Mouse (Mus musculus) heart, embryonic 11.5 days (tissue): Measurements from ENCODE around the gene Top3b. TPM values are rescaled to one million over a fixed set of nuclear protein-coding genes. Genes with fewer than 3 reads are reported as not detected.

ENCODE experiments used
- ATAC-seq: fragments of 200-750 bp; cut with Nextera tagmentation; replicated peaks from 2 replicates; pipeline ENCODE4 v1.8.0; 2017; ENCODE audit warnings: moderate library complexity; ENCODE audit not compliant: insufficient number of reproducible peaks, low FRiP score, low TSS enrichment
- H3K27ac ChIP-seq: fragments of 300-500 bp; sonication (generic); 2 replicates; pipeline ENCODE4 v1.5.1; 2014; ENCODE audit warnings: mild to moderate bottlenecking, low read depth, low read length
- H3K27me3 ChIP-seq: fragments of 300-500 bp; sonication (generic); 2 replicates; pipeline ENCODE4 v1.6.1; 2014; ENCODE audit warnings: mild to moderate bottlenecking, low read length, mixed read lengths; ENCODE audit not compliant: control insufficient read depth, insufficient read depth
- H3K36me3 ChIP-seq: fragments of 300-500 bp; sonication (generic); 2 replicates; pipeline ENCODE4 v1.6.1; 2014; ENCODE audit warnings: mild to moderate bottlenecking, low read length, moderate library complexity, mixed read lengths; ENCODE audit not compliant: control insufficient read depth, insufficient read depth
- H3K4me1 ChIP-seq: fragments of 300-500 bp; sonication (generic); 2 replicates; pipeline ENCODE4 v1.6.1; 2014; ENCODE audit warnings: low read length; ENCODE audit not compliant: control insufficient read depth, insufficient read depth
- H3K4me2 ChIP-seq: fragments of 300-500 bp; sonication (generic); 2 replicates; pipeline ENCODE4 v1.6.1; 2014; ENCODE audit warnings: mild to moderate bottlenecking, moderate library complexity
- H3K4me3 ChIP-seq: fragments of 300-500 bp; sonication (generic); 2 replicates; pipeline ENCODE4 v1.5.1; 2014; ENCODE audit warnings: low read depth, low read length
- H3K9ac ChIP-seq: fragments of 300-500 bp; sonication (generic); 2 replicates; pipeline ENCODE4 v1.6.1; 2014; ENCODE audit warnings: mild to moderate bottlenecking, low read depth, low read length, moderate library complexity
- H3K9me3 ChIP-seq: fragments of 300-500 bp; sonication (generic); replicated peaks from 2 replicates; pipeline ENCODE4 v1.6.1; 2016; ENCODE audit warnings: low read length; ENCODE audit not compliant: control insufficient read depth
- WGBS: fragments of 180-500 bp; shearing (Covaris S2); extraction: QIAGEN DNeasy Blood & Tissue Kit; methylation state at CpG from one replicate; pipeline ENCODE4 v1.1.7; 2014; ENCODE audit not compliant: insufficient replicate concordance; 5-methylcytosine and 5-hydroxymethylcytosine counted together
- polyA plus RNA-seq: library from polyadenylated mRNA; unstranded; fragments of >200 nt; fragmentation: Nextera tagmentation; extraction: Ambion mirVana; gene quantifications from 2 replicates; pipeline ENCODE4 v1.2.1, GENCODE M21; 2014

The Top3b gene
- polyA plus RNA-seq, 1 experiment from 2014 or later = 45.0 TPM

DNA sequence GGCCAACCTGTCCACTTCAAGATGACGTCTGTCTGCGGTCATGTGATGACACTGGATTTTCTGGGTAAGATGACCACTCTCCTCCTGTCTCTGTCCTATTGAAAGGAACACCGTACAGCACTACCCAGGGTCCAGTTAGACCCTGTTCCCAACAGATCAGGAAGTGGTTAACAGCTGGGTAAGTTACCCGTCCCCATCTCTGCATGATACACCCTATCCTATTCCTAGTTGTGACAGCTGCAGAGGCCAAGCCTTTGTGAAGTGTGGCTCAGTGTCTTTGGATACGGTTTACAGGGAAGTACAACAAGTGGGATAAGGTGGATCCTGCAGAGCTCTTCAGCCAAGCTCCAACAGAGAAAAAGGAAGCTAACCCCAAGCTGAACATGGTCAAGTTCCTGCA, 8.5 kb downstream of the Top3b start:
- H3K4me3 ChIP-seq = no peak overlapping the region
- no peak overlapping the region for H3K27ac ChIP-seq
- H3K36me3 ChIP-seq = peaks cover 36% of the 10 kb centered on the region
- no peaks in the 10 kb centered on the region for H3K4me1 ChIP-seq
- H3K9ac ChIP-seq = no peak overlapping the region
- 87% methylated on average over 5 of the region's 5 CpGs for WGBS
- no peaks in the 10 kb centered on the region for H3K9me3 ChIP-seq
- ATAC-seq = no peak
- H3K27me3 ChIP-seq = no peaks in the 10 kb centered on the region
- no peak overlapping the region for H3K4me2 ChIP-seq

DNA sequence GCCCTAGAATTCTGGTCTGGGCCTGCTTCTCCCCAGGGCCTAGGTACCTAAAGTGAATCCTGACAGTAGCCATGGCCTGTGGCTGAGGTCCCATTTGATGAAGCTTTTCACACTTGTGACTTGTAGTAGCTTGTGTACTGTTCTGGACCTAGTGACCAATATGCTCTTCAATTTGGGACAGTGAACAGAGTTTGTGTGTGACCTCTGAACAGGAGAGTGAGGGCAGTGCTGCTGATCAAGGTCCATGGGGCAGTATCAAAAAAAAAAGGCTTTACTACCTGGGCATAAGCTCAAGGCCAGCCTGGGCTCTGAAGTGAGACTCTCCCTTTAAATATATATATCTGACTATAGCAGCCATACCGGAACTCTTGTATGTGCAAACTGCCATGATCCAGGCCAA, 17.8 kb downstream of the Top3b start:
- Histone ChIP-seq H3K4me3 (no peak overlapping the region), H3K27me3 (no peaks in the 10 kb centered on the region), H3K9ac (no peak overlapping the region), H3K9me3 (no peaks in the 10 kb centered on the region), H3K36me3 (peaks cover 56% of the 10 kb centered on the region), H3K4me2 (no peak overlapping the region), H3K4me1 (no peaks in the 10 kb centered on the region), H3K27ac (no peak overlapping the region)
- WGBS = 88% methylated on average over 1 of the region's 1 CpGs
- ATAC-seq = no peak

DNA sequence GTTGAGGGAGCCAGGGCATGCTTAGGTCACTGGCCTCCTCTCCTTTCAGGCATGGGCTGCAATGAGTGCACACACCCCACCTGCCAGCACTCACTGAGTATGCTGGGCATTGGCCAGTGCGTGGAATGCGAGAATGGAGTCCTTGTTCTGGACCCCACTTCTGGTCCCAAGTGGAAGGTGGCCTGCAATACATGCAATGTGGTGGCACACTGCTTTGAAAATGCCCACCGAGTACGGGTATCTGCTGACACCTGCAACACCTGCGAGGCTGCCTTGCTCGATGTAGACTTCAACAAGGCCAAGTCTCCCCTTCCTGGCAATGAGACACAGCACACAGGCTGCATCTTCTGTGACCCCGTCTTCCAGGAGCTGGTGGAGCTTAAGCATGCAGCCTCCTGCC, 21.8 kb downstream of the Top3b start:
- Histone ChIP-seq H3K4me2 (no peak overlapping the region), H3K9me3 (no peaks in the 10 kb centered on the region), H3K9ac (no peak overlapping the region), H3K27me3 (no peaks in the 10 kb centered on the region), H3K36me3 (peaks cover 36% of the 10 kb centered on the region), H3K4me1 (peaks cover 5% of the 10 kb centered on the region), H3K4me3 (no peak overlapping the region), H3K27ac (no peak overlapping the region)
- no peak for ATAC-seq
- WGBS = 91% methylated on average over 7 of the region's 7 CpGs

DNA sequence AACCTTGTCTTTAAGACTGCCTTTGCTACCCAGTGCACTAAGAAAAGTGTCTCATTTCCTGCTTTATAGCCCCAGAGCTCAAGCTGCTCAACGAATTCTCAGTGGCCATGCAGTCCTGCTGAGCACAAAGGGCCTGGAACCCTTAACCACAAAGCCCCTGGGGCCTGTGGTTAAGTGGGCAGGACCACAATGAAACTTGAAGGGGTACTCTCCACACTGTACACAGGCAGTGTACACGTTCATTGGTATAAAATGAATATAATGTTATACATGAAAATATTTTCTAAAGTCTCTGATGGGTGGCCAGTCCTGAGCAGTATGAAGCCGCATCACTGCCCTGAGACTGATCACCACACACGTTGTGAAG, 25.5 kb downstream of the Top3b start:
- peak; percentile 29 for ATAC-seq
- WGBS = 27% methylated on average over 4 of the region's 4 CpGs
- Histone ChIP-seq H3K4me3 (no peak overlapping the region), H3K27ac (no peak overlapping the region), H3K36me3 (peaks cover 11% of the 10 kb centered on the region), H3K9me3 (no peaks in the 10 kb centered on the region), H3K27me3 (no peaks in the 10 kb centered on the region), H3K4me1 (peaks cover 8% of the 10 kb centered on the region), H3K4me2 (no peak overlapping the region; the same call in 1 of the 2 replicates), H3K9ac (no peak overlapping the region)

DNA sequence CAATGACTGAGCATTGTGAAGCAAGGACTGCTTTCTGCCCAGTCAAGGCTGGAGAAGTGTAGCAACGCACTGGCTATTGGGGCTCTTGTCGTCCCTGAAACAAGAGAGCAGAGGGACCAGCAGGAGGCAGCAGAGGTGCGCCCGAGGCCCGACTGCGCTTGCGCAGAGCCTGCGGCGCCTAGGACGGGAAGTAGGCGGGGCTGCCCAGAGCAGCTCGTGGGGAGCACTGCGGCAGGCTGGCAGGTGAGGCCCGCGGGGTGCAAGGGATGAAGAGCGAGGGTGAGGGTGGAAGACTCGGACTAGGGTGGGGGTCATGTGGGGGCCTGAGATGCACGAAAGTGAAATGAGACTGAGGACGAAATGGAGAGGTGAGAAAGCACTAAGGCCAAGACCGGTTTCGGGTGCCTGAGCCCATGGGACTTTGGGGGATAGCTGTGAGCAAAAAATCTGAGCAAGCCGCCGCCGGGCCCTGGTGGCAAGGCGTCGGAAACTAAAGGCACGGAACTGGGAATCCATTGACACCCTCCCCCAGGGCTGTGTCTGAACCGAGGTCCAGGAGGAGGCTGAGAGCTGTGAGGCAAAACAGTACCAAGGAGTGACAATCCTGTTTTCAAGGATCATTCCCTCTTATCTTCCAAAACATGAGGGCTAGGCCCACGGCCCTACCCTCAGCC, 26.0 kb downstream of the Top3b start, which contains the start of gene Ppm1f:
Gene Ppm1f (plus strand): TSS at position 88 of the 674 bp plus-strand sequence.
- peaks cover 8% of the 10 kb centered on the region for H3K4me1 ChIP-seq
- WGBS = under 1% methylated on average over 29 of the region's 29 CpGs
- peak within 1 kb of the TSS; percentile 62 for H3K4me3 ChIP-seq
- peak within 1 kb of the TSS; percentile 88 for H3K4me2 ChIP-seq
- H3K36me3 ChIP-seq = peaks cover 9% of the 10 kb centered on the region
- ATAC-seq = peak; percentile 84
- no peaks in the 10 kb centered on the region for H3K9me3 ChIP-seq
- no peaks in the 10 kb centered on the region for H3K27me3 ChIP-seq
- H3K9ac ChIP-seq = peak within 1 kb of the TSS; percentile 83
- H3K27ac ChIP-seq = peak within 1 kb of the TSS; percentile 29

DNA sequence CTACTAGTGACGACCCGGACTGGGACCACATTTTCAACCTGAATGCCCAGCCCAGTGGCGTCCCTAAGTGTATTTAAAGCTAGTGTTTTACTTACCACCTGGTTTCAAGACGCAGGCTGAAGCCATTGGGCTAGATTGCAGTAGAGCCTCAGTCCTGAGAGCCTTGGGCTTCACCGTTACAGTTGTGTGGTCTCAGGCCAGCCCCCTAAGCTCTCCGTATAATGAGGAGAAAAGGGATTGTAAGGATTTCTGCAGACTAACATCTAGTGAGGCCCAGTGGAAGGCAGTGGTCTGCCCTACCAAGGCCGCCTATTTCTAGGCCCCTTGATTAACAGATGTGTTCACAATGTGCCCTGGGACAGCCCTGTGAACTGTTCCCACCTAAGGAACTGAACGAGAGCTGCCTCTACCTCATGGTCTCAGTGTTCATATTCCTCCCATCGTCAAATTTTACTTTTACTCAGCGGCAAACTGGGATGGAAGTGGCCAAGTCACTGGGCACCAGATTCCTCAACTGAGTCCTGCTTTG, 26.6 kb downstream of the Top3b start:
- Histone ChIP-seq H3K9me3 (no peaks in the 10 kb centered on the region), H3K4me2 (peak overlapping the region; percentile 88), H3K27ac (peak overlapping the region; percentile 29), H3K4me3 (peak overlapping the region; percentile 62), H3K27me3 (no peaks in the 10 kb centered on the region), H3K36me3 (peaks cover 4% of the 10 kb centered on the region; the same call in 1 of the 2 replicates), H3K9ac (peak overlapping the region; percentile 83), H3K4me1 (peaks cover 8% of the 10 kb centered on the region)
- 27% methylated on average over 10 of the region's 10 CpGs for WGBS
- ATAC-seq = no peak

DNA sequence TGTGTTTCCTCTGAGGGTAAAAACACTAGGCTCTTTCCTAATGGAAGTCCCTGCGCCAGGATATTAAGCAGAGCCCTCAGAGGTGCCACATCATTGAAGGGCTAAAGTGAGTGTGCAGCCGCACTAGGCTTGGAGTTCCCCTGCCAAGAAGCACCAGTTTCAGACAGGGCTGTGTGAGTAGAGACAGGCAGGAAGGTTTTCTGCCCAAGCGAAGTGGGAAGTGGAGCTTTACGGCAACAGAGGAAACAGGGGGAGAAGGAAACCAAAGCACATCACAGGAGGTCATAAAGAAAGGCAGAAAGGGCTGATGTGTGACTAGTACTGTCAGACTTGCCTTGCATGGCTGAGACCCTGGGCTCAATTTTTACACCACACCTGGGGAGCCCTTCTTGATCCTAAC, 31.8 kb downstream of the Top3b start:
- no peak for ATAC-seq
- H3K27me3 ChIP-seq = no peaks in the 10 kb centered on the region
- H3K9me3 ChIP-seq = no peaks in the 10 kb centered on the region
- no peak overlapping the region for H3K4me3 ChIP-seq
- peaks cover 17% of the 10 kb centered on the region for H3K36me3 ChIP-seq
- H3K9ac ChIP-seq = no peak overlapping the region
- H3K4me2 ChIP-seq = no peak overlapping the region
- peaks cover 3% of the 10 kb centered on the region for H3K4me1 ChIP-seq
- WGBS = 70% methylated on average over 4 of the region's 4 CpGs
- H3K27ac ChIP-seq = peak overlapping the region; percentile 32; the same call in 1 of the 2 replicates

DNA sequence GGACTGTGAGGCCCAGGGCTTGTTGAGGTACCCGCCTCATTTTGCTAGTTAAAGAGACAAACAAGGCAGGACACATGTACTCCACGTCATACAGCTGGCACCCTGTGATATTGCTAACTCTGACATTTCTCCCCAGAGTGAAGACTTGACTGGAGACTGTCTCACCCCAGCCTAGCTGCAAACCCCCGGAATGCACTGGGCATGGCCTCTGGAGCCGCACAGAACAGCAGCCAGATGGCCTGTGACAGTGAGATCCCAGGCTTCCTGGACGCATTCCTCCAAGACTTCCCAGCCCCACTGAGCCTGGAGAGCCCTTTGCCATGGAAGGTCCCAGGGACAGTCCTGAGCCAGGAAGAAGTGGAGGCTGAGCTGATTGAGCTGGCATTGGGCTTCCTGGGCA, 32.7 kb downstream of the Top3b start:
- peaks cover 17% of the 10 kb centered on the region for H3K36me3 ChIP-seq

DNA sequence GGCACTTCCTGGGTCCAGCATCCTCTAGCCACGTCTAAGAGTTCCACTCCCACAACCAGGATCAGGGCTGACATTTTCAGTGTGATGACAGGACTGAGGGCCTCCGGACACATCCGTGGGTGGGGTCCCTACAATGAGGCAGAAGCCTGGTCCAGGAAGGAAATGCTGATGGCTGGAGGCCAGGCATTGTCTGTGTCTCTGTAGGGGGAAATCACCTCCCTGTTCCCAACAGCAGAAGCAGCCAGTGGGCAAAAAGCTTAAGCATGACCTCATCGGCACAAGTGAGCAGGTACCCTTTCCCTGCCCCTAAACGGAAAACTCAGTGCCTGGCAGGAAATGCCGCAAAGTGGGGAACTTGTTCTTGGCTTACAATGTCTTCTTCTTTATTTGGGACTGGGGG, 37.3 kb downstream of the Top3b start:
- Histone ChIP-seq H3K9me3 (no peaks in the 10 kb centered on the region), H3K4me3 (no peak overlapping the region), H3K4me2 (no peak overlapping the region), H3K9ac (no peak overlapping the region), H3K36me3 (peaks cover 23% of the 10 kb centered on the region), H3K4me1 (no peaks in the 10 kb centered on the region), H3K27me3 (no peaks in the 10 kb centered on the region), H3K27ac (peak overlapping the region; percentile 85)
- 54% methylated on average over 6 of the region's 6 CpGs for WGBS
- ATAC-seq = peak; percentile 75

More for the DNA sequence above, 32.7 kb downstream of the Top3b start:
- no peak for ATAC-seq
- Histone ChIP-seq H3K4me1 (no peaks in the 10 kb centered on the region), H3K4me3 (no peak overlapping the region), H3K9me3 (no peaks in the 10 kb centered on the region), H3K27me3 (no peaks in the 10 kb centered on the region), H3K27ac (0 out of 2 replicates have a peak overlapping the region, but pooled peaks have one; percentile 22), H3K9ac (no peak overlapping the region), H3K4me2 (no peak overlapping the region)
- WGBS = 66% methylated on average over 5 of the region's 5 CpGs
